Mouse (Mus musculus): ENCODE measurements at regions not wholly inside any gene's neighbourhood (a gene's known extent, or its start where the extent isn't known, plus 50 kb on each side); places are given as distances from the start of the nearest gene placed in this dataset.

- Histone ChIP-seq H3K27ac (ENCODE audit: insufficient read depth, low read length) (no peak overlapping the region), H3K4me1 (ENCODE audit: control insufficient read depth, insufficient read depth, low read length) (no peaks in the 10 kb centered on the region), H3K27me3 (ENCODE audit: control insufficient read depth, insufficient read depth, low read length) (no peaks in the 10 kb centered on the region), H3K4me3 (replicated peaks; ENCODE audit: insufficient read depth, low read depth, low read length) (no peak overlapping the region)
- no peak for DNase-seq
- WGBS = 90% methylated on average over 7 of the region's 7 CpGs
- no peak for TF ChIP-seq POLR2A (IDR thresholded peaks at IDR 0.05; ENCODE audit: borderline replicate concordance, insufficient read depth, low read length)
- TF ChIP-seq CTCF (IDR thresholded peaks at IDR 0.05; ENCODE audit: borderline replicate concordance, insufficient read depth, low read depth, low read length) = no peak
Observed at GRCm38 (mm10) chr8:116071497-116071896, 363.9 kb upstream of the Maf start.

- no peak for DNase-seq
- Histone ChIP-seq H3K4me3 (replicated peaks; ENCODE audit: insufficient read depth, low read depth, low read length) (no peak overlapping the region), H3K27me3 (ENCODE audit: control insufficient read depth, insufficient read depth, low read length) (no peaks in the 10 kb centered on the region), H3K27ac (ENCODE audit: insufficient read depth, low read length) (no peak overlapping the region), H3K4me1 (ENCODE audit: control insufficient read depth, insufficient read depth, low read length) (no peaks in the 10 kb centered on the region)
- TF ChIP-seq POLR2A (IDR thresholded peaks at IDR 0.05; ENCODE audit: borderline replicate concordance, insufficient read depth, low read length) = no peak
- TF ChIP-seq CTCF (IDR thresholded peaks at IDR 0.05; ENCODE audit: borderline replicate concordance, insufficient read depth, low read depth, low read length) = no peak
- 94% methylated on average over 3 of the region's 3 CpGs for WGBS
Observed at GRCm38 (mm10) chr8:116069538-116069937, 361.9 kb upstream of the Maf start.

GRCm38 (mm10) chr8:116067978-116068375 is 360.4 kb upstream of the Maf start:
- whole genome bisulfite sequencing = 95% methylated on average over 5 of the region's 5 CpGs
- no peak for DNase-seq
- H3K27ac ChIP-seq (ENCODE audit: insufficient read depth, low read length) = no peak overlapping the region
- H3K4me3 ChIP-seq (replicated peaks; ENCODE audit: insufficient read depth, low read depth, low read length) = no peak overlapping the region
- H3K4me1 ChIP-seq (ENCODE audit: control insufficient read depth, insufficient read depth, low read length) = no peaks in the 10 kb centered on the region
- TF ChIP-seq POLR2A (IDR thresholded peaks at IDR 0.05; ENCODE audit: borderline replicate concordance, insufficient read depth, low read length) (no peak), CTCF (IDR thresholded peaks at IDR 0.05; ENCODE audit: borderline replicate concordance, insufficient read depth, low read depth, low read length) (no peak)
- no peaks in the 10 kb centered on the region for H3K27me3 ChIP-seq (ENCODE audit: control insufficient read depth, insufficient read depth, low read length)

GRCm38 (mm10) chr8:116067182-116067977 is 359.8 kb upstream of the Maf start:
- TF ChIP-seq CTCF (IDR thresholded peaks at IDR 0.05; ENCODE audit: borderline replicate concordance, insufficient read depth, low read depth, low read length) (no peak), POLR2A (IDR thresholded peaks at IDR 0.05; ENCODE audit: borderline replicate concordance, insufficient read depth, low read length) (no peak)
- WGBS = 90% methylated on average over 9 of the region's 9 CpGs
- no peak for DNase-seq
- H3K4me1 ChIP-seq (ENCODE audit: control insufficient read depth, insufficient read depth, low read length) = no peaks in the 10 kb centered on the region
- H3K27me3 ChIP-seq (ENCODE audit: control insufficient read depth, insufficient read depth, low read length) = no peaks in the 10 kb centered on the region
- H3K4me3 ChIP-seq (replicated peaks; ENCODE audit: insufficient read depth, low read depth, low read length) = no peak overlapping the region
- H3K27ac ChIP-seq (ENCODE audit: insufficient read depth, low read length) = no peak overlapping the region

- DNase-seq = no peak
- WGBS = 89% methylated on average over 7 of the region's 7 CpGs
- H3K27ac ChIP-seq (ENCODE audit: insufficient read depth, low read length) = no peak overlapping the region
- no peak overlapping the region for H3K4me3 ChIP-seq (replicated peaks; ENCODE audit: insufficient read depth, low read depth, low read length)
- no peaks in the 10 kb centered on the region for H3K27me3 ChIP-seq (ENCODE audit: control insufficient read depth, insufficient read depth, low read length)
- no peaks in the 10 kb centered on the region for H3K4me1 ChIP-seq (ENCODE audit: control insufficient read depth, insufficient read depth, low read length)
- TF ChIP-seq POLR2A (IDR thresholded peaks at IDR 0.05; ENCODE audit: borderline replicate concordance, insufficient read depth, low read length) (no peak), CTCF (IDR thresholded peaks at IDR 0.05; ENCODE audit: borderline replicate concordance, insufficient read depth, low read depth, low read length) (no peak)
Observed at GRCm38 (mm10) chr8:116065871-116066270, 358.3 kb upstream of the Maf start.

GRCm38 (mm10) chr8:116065327-116065726 is 357.7 kb upstream of the Maf start:
- no peak overlapping the region for H3K27ac ChIP-seq (ENCODE audit: insufficient read depth, low read length)
- TF ChIP-seq POLR2A (IDR thresholded peaks at IDR 0.05; ENCODE audit: borderline replicate concordance, insufficient read depth, low read length) (no peak), CTCF (IDR thresholded peaks at IDR 0.05; ENCODE audit: borderline replicate concordance, insufficient read depth, low read depth, low read length) (no peak)
- WGBS = 76% methylated on average over 7 of the region's 7 CpGs
- H3K4me1 ChIP-seq (ENCODE audit: control insufficient read depth, insufficient read depth, low read length) = no peaks in the 10 kb centered on the region
- no peak overlapping the region for H3K4me3 ChIP-seq (replicated peaks; ENCODE audit: insufficient read depth, low read depth, low read length)
- no peaks in the 10 kb centered on the region for H3K27me3 ChIP-seq (ENCODE audit: control insufficient read depth, insufficient read depth, low read length)
- DNase-seq = peak in 1 of 2 experiments; percentile 26

GRCm38 (mm10) chr8:116064562-116064961 is 357.0 kb upstream of the Maf start:
- WGBS = 91% methylated on average over 11 of the region's 11 CpGs
- Histone ChIP-seq H3K27ac (ENCODE audit: insufficient read depth, low read length) (no peak overlapping the region), H3K27me3 (ENCODE audit: control insufficient read depth, insufficient read depth, low read length) (no peaks in the 10 kb centered on the region), H3K4me1 (ENCODE audit: control insufficient read depth, insufficient read depth, low read length) (no peaks in the 10 kb centered on the region), H3K4me3 (replicated peaks; ENCODE audit: insufficient read depth, low read depth, low read length) (no peak overlapping the region)
- no peak for TF ChIP-seq CTCF (IDR thresholded peaks at IDR 0.05; ENCODE audit: borderline replicate concordance, insufficient read depth, low read depth, low read length)
- TF ChIP-seq POLR2A (IDR thresholded peaks at IDR 0.05; ENCODE audit: borderline replicate concordance, insufficient read depth, low read length) = no peak
- DNase-seq = no peak

GRCm38 (mm10) chr8:116063541-116063940 is 355.9 kb upstream of the Maf start:
- no peak overlapping the region for H3K27ac ChIP-seq (ENCODE audit: insufficient read depth, low read length)
- TF ChIP-seq CTCF (IDR thresholded peaks at IDR 0.05; ENCODE audit: borderline replicate concordance, insufficient read depth, low read depth, low read length) = no peak
- TF ChIP-seq POLR2A (IDR thresholded peaks at IDR 0.05; ENCODE audit: borderline replicate concordance, insufficient read depth, low read length) = no peak
- H3K4me3 ChIP-seq (replicated peaks; ENCODE audit: insufficient read depth, low read depth, low read length) = no peak overlapping the region
- H3K4me1 ChIP-seq (ENCODE audit: control insufficient read depth, insufficient read depth, low read length) = no peaks in the 10 kb centered on the region
- DNase-seq = no peak
- no peaks in the 10 kb centered on the region for H3K27me3 ChIP-seq (ENCODE audit: control insufficient read depth, insufficient read depth, low read length)
- 77% methylated on average over 5 of the region's 5 CpGs for WGBS

Data from cerebellum, adult 2 months (tissue).